Mouse (Mus musculus): ENCODE measurements around the gene Eef2.

DNA sequence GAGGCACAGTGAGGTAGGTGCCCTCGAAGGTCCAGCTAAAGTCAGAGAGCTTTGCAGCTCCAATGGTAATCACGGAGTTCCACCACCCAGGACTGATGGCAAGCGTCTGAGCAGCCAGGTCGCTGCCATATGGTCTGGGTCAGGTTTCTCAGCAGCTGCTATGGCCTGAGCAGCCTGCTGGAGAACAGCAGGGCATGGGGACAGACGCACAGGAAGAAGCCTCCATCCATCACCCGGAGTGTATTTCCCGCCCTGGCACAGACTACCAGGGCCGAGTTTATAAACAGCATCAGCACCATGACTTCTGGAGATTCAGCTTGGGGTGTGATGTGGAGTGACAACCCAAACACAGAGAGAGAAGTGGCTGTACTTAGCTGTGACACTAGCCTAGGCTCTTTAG is 11.3 kb upstream of the Eef2 start:
- no peak for TF ChIP-seq POLR2A (IDR thresholded peaks at IDR 0.05; ENCODE audit: borderline replicate concordance, control insufficient read depth, low read depth, low read length)
- TF ChIP-seq CTCF (IDR thresholded peaks at IDR 0.05; ENCODE audit: control insufficient read depth, insufficient read depth, low read length): no peak

All from bone marrow, adult 2 months (tissue).